8 mouse cellular contexts compared by ENCODE assay signal in genomic region chr13:74563483-74564330, GRCm38 (mm10).
A peak's percentile ranks its signal among the peaks of the same experiment; 100 is the strongest.
DNase-seq lines count a peak whose midpoint lies in the region; ATAC-seq and TF ChIP-seq lines count a peak whose summit lies in the region.
"Not testable (repeated sequence)": the region's sequence is repeated elsewhere in the genome, so short reads cannot be mapped to it uniquely, and the experiment has no call there.

No protein-coding gene starts in this region.

- not testable (repeated sequence) for TF ChIP-seq CTCF in cortical plate, adult 2 months (IDR thresholded peaks at IDR 0.05; ENCODE audit: extremely low read depth, insufficient read depth, low read length)

- H3K27me3 ChIP-seq in megakaryocyte, embryonic 14.5 days (replicated peaks), result not testable (repeated sequence)

- peak overlapping the region; percentile 54 for H3K4me3 ChIP-seq in cortical plate, adult 2 months (ENCODE audit: insufficient read depth, low read length)
- peak overlapping the region; percentile 91 for H3K4me3 ChIP-seq in megakaryocyte, embryonic 14.5 days (replicated peaks)

- peak; percentile 36 to 52 for DNase-seq in gastrocnemius, adult 8-10 months (ENCODE audit: low spot score in 2 of 2)
- peak; percentile 5 for DNase-seq in hindlimb bud, embryonic 11.5 days (ENCODE audit: extremely low spot score, low read depth, low spot score)
- DNase-seq in left cerebral cortex, adult 8-10 months (ENCODE audit: low spot score in 2 of 2), result peak; percentile 55 to 73
- DNase-seq in right cerebral cortex, postnatal 10 days (ENCODE audit: low spot score in 2 of 2), result peak; percentile 91 to 93
- peak; percentile 62 for DNase-seq in urinary bladder, postnatal 25 days (ENCODE audit: low spot score)

- H3K27ac ChIP-seq in cortical plate, adult 2 months (ENCODE audit: insufficient read depth, low read length), result not testable (repeated sequence)

- not testable (repeated sequence) for H3K9me3 ChIP-seq in megakaryocyte, embryonic 14.5 days

- ATAC-seq in activated CD4-positive, CD25-positive, alpha-beta regulatory T cell, adult 4 months, result peak; percentile 96

- TF ChIP-seq POLR2A in cortical plate, adult 2 months (IDR thresholded peaks at IDR 0.05; ENCODE audit: extremely low read depth, insufficient read depth, low read length), result 0 out of 2 replicates have a peak, but pooled peaks have one; percentile 34

- H3K4me1 ChIP-seq in cortical plate, adult 2 months (ENCODE audit: control insufficient read depth, insufficient read depth, low read length); megakaryocyte, embryonic 14.5 days: not testable (repeated sequence)

- H3K36me3 ChIP-seq in megakaryocyte, embryonic 14.5 days (replicated peaks; ENCODE audit: low read length), result not testable (repeated sequence)

Comparison
In these comparisons a context has a peak if more than half of its experiments do, and no peak if none do; other contexts are left out.
1. DNase-seq: peak in every context shown above with its lines; median percentile 92 in right cerebral cortex, postnatal 10 days; 64 in left cerebral cortex, adult 8-10 months; 62 in urinary bladder, postnatal 25 days; 44 in gastrocnemius, adult 8-10 months; 5 in hindlimb bud, embryonic 11.5 days.